Mouse (Mus musculus): ENCODE data around the gene Insr. TPM values are rescaled to one million over a fixed set of nuclear protein-coding genes. Genes with fewer than 3 reads are reported as not detected.

Insr gene
- polyA plus RNA-seq, 1 experiment from 2014 or later = 49.3 TPM

- Histone ChIP-seq H3K27me3 (ENCODE audit: control insufficient read depth, insufficient read depth, low read length) (no peaks in the 10 kb centered on the region), H3K27ac (ENCODE audit: low read depth, low read length) (no peak overlapping the region), H3K36me3 (ENCODE audit: control insufficient read depth, insufficient read depth, low read length) (no peaks in the 10 kb centered on the region), H3K9ac (ENCODE audit: low read depth, low read length) (no peak overlapping the region), H3K4me2 (replicated peaks; ENCODE audit: low read depth, low read length) (no peak overlapping the region), H3K4me1 (replicated peaks; ENCODE audit: control insufficient read depth, insufficient read depth, low read length) (no peaks in the 10 kb centered on the region), H3K9me3 (ENCODE audit: control insufficient read depth, low read length) (no peaks in the 10 kb centered on the region), H3K4me3 (ENCODE audit: low read depth, low read length) (no peak overlapping the region)
- DNase-seq (ENCODE audit: low spot score) (no peak), ATAC-seq (ENCODE audit: low FRiP score) (no peak)
- WGBS = 88% methylated on average over 5 of the region's 5 CpGs
Observed at GRCm38 (mm10) chr8:3248704-3249103, 30.7 kb downstream of the Insr start.

GRCm38 (mm10) chr8:3247129-3247528 lies 32.3 kb downstream of the Insr start:
- 89% methylated on average over 1 of the region's 1 CpGs for WGBS
- no peaks in the 10 kb centered on the region for H3K27me3 ChIP-seq (ENCODE audit: control insufficient read depth, insufficient read depth, low read length)
- no peak overlapping the region for H3K9ac ChIP-seq (ENCODE audit: low read depth, low read length)
- no peaks in the 10 kb centered on the region for H3K36me3 ChIP-seq (ENCODE audit: control insufficient read depth, insufficient read depth, low read length)
- H3K9me3 ChIP-seq (ENCODE audit: control insufficient read depth, low read length) = no peaks in the 10 kb centered on the region
- H3K4me1 ChIP-seq (replicated peaks; ENCODE audit: control insufficient read depth, insufficient read depth, low read length) = no peaks in the 10 kb centered on the region
- no peak overlapping the region for H3K27ac ChIP-seq (ENCODE audit: low read depth, low read length)
- no peak for DNase-seq (ENCODE audit: low spot score)
- H3K4me2 ChIP-seq (replicated peaks; ENCODE audit: low read depth, low read length) = no peak overlapping the region
- ATAC-seq (ENCODE audit: low FRiP score) = no peak
- no peak overlapping the region for H3K4me3 ChIP-seq (ENCODE audit: low read depth, low read length)

GRCm38 (mm10) chr8:3243229-3243628 lies 36.2 kb downstream of the Insr start:
- Histone ChIP-seq H3K9me3 (ENCODE audit: control insufficient read depth, low read length) (no peaks in the 10 kb centered on the region), H3K4me3 (ENCODE audit: low read depth, low read length) (no peak overlapping the region), H3K27me3 (ENCODE audit: control insufficient read depth, insufficient read depth, low read length) (no peaks in the 10 kb centered on the region), H3K36me3 (ENCODE audit: control insufficient read depth, insufficient read depth, low read length) (no peaks in the 10 kb centered on the region), H3K9ac (ENCODE audit: low read depth, low read length) (no peak overlapping the region), H3K4me2 (replicated peaks; ENCODE audit: low read depth, low read length) (no peak overlapping the region), H3K4me1 (replicated peaks; ENCODE audit: control insufficient read depth, insufficient read depth, low read length) (no peaks in the 10 kb centered on the region), H3K27ac (ENCODE audit: low read depth, low read length) (no peak overlapping the region)
- DNase-seq (ENCODE audit: low spot score) (no peak), ATAC-seq (ENCODE audit: low FRiP score) (no peak)
- WGBS = 92% methylated on average over 4 of the region's 4 CpGs

- Histone ChIP-seq H3K27me3 (ENCODE audit: control insufficient read depth, insufficient read depth, low read length) (no peaks in the 10 kb centered on the region), H3K4me1 (replicated peaks; ENCODE audit: control insufficient read depth, insufficient read depth, low read length) (no peaks in the 10 kb centered on the region), H3K4me2 (replicated peaks; ENCODE audit: low read depth, low read length) (no peak overlapping the region), H3K9ac (ENCODE audit: low read depth, low read length) (no peak overlapping the region), H3K9me3 (ENCODE audit: control insufficient read depth, low read length) (no peaks in the 10 kb centered on the region), H3K27ac (ENCODE audit: low read depth, low read length) (no peak overlapping the region), H3K36me3 (ENCODE audit: control insufficient read depth, insufficient read depth, low read length) (no peaks in the 10 kb centered on the region), H3K4me3 (ENCODE audit: low read depth, low read length) (no peak overlapping the region)
- DNase-seq (ENCODE audit: low spot score) = no peak
- no peak for ATAC-seq (ENCODE audit: low FRiP score)
- 98% methylated on average over 3 of the region's 3 CpGs for WGBS
Observed at GRCm38 (mm10) chr8:3240725-3241124, 38.7 kb downstream of the Insr start.

GRCm38 (mm10) chr8:3239641-3240040 lies 39.8 kb downstream of the Insr start:
- 85% methylated on average over 3 of the region's 3 CpGs for WGBS
- ATAC-seq (ENCODE audit: low FRiP score) (no peak), DNase-seq (ENCODE audit: low spot score) (no peak)
- no peaks in the 10 kb centered on the region for H3K4me1 ChIP-seq (replicated peaks; ENCODE audit: control insufficient read depth, insufficient read depth, low read length)
- H3K4me3 ChIP-seq (ENCODE audit: low read depth, low read length) = no peak overlapping the region
- no peak overlapping the region for H3K4me2 ChIP-seq (replicated peaks; ENCODE audit: low read depth, low read length)
- no peak overlapping the region for H3K9ac ChIP-seq (ENCODE audit: low read depth, low read length)
- no peaks in the 10 kb centered on the region for H3K36me3 ChIP-seq (ENCODE audit: control insufficient read depth, insufficient read depth, low read length)
- no peaks in the 10 kb centered on the region for H3K9me3 ChIP-seq (ENCODE audit: control insufficient read depth, low read length)
- H3K27ac ChIP-seq (ENCODE audit: low read depth, low read length) = no peak overlapping the region
- H3K27me3 ChIP-seq (ENCODE audit: control insufficient read depth, insufficient read depth, low read length) = no peaks in the 10 kb centered on the region

- Histone ChIP-seq H3K4me3 (ENCODE audit: low read depth, low read length) (no peak overlapping the region), H3K4me1 (replicated peaks; ENCODE audit: control insufficient read depth, insufficient read depth, low read length) (no peaks in the 10 kb centered on the region), H3K4me2 (replicated peaks; ENCODE audit: low read depth, low read length) (no peak overlapping the region), H3K9ac (ENCODE audit: low read depth, low read length) (no peak overlapping the region), H3K9me3 (ENCODE audit: control insufficient read depth, low read length) (no peaks in the 10 kb centered on the region), H3K27me3 (ENCODE audit: control insufficient read depth, insufficient read depth, low read length) (no peaks in the 10 kb centered on the region), H3K27ac (ENCODE audit: low read depth, low read length) (no peak overlapping the region), H3K36me3 (ENCODE audit: control insufficient read depth, insufficient read depth, low read length) (no peaks in the 10 kb centered on the region)
- DNase-seq (ENCODE audit: low spot score) (no peak), ATAC-seq (ENCODE audit: low FRiP score) (no peak)
- 85% methylated on average over 3 of the region's 3 CpGs for WGBS
Observed at GRCm38 (mm10) chr8:3238792-3239191, 40.6 kb downstream of the Insr start.

GRCm38 (mm10) chr8:3237319-3237718 lies 42.1 kb downstream of the Insr start:
- DNase-seq (ENCODE audit: low spot score) (no peak), ATAC-seq (ENCODE audit: low FRiP score) (no peak)
- H3K4me2 ChIP-seq (replicated peaks; ENCODE audit: low read depth, low read length) = no peak overlapping the region
- H3K27ac ChIP-seq (ENCODE audit: low read depth, low read length) = no peak overlapping the region
- no peaks in the 10 kb centered on the region for H3K9me3 ChIP-seq (ENCODE audit: control insufficient read depth, low read length)
- no peaks in the 10 kb centered on the region for H3K36me3 ChIP-seq (ENCODE audit: control insufficient read depth, insufficient read depth, low read length)
- 76% methylated on average over 5 of the region's 5 CpGs for WGBS
- no peaks in the 10 kb centered on the region for H3K27me3 ChIP-seq (ENCODE audit: control insufficient read depth, insufficient read depth, low read length)
- no peak overlapping the region for H3K9ac ChIP-seq (ENCODE audit: low read depth, low read length)
- H3K4me1 ChIP-seq (replicated peaks; ENCODE audit: control insufficient read depth, insufficient read depth, low read length) = no peaks in the 10 kb centered on the region
- H3K4me3 ChIP-seq (ENCODE audit: low read depth, low read length) = no peak overlapping the region

GRCm38 (mm10) chr8:3236277-3236676 lies 43.1 kb downstream of the Insr start:
- Histone ChIP-seq H3K27ac (ENCODE audit: low read depth, low read length) (no peak overlapping the region), H3K9me3 (ENCODE audit: control insufficient read depth, low read length) (no peaks in the 10 kb centered on the region), H3K4me2 (replicated peaks; ENCODE audit: low read depth, low read length) (no peak overlapping the region), H3K4me3 (ENCODE audit: low read depth, low read length) (no peak overlapping the region), H3K9ac (ENCODE audit: low read depth, low read length) (no peak overlapping the region), H3K27me3 (ENCODE audit: control insufficient read depth, insufficient read depth, low read length) (no peaks in the 10 kb centered on the region), H3K36me3 (ENCODE audit: control insufficient read depth, insufficient read depth, low read length) (no peaks in the 10 kb centered on the region), H3K4me1 (replicated peaks; ENCODE audit: control insufficient read depth, insufficient read depth, low read length) (no peaks in the 10 kb centered on the region)
- ATAC-seq (ENCODE audit: low FRiP score) = no peak
- no peak for DNase-seq (ENCODE audit: low spot score)
- 89% methylated on average over 3 of the region's 3 CpGs for WGBS

- H3K4me3 ChIP-seq (ENCODE audit: low read depth, low read length) = no peak overlapping the region
- no peaks in the 10 kb centered on the region for H3K27me3 ChIP-seq (ENCODE audit: control insufficient read depth, insufficient read depth, low read length)
- H3K36me3 ChIP-seq (ENCODE audit: control insufficient read depth, insufficient read depth, low read length) = no peaks in the 10 kb centered on the region
- no peak overlapping the region for H3K27ac ChIP-seq (ENCODE audit: low read depth, low read length)
- H3K9me3 ChIP-seq (ENCODE audit: control insufficient read depth, low read length) = no peaks in the 10 kb centered on the region
- no peak for DNase-seq (ENCODE audit: low spot score)
- H3K4me2 ChIP-seq (replicated peaks; ENCODE audit: low read depth, low read length) = no peak overlapping the region
- H3K9ac ChIP-seq (ENCODE audit: low read depth, low read length) = no peak overlapping the region
- 85% methylated on average over 3 of the region's 3 CpGs for WGBS
- ATAC-seq (ENCODE audit: low FRiP score) = no peak
- no peaks in the 10 kb centered on the region for H3K4me1 ChIP-seq (replicated peaks; ENCODE audit: control insufficient read depth, insufficient read depth, low read length)
Observed at GRCm38 (mm10) chr8:3234569-3234968, 44.8 kb downstream of the Insr start.

All from hindbrain, embryonic 11.5 days (tissue).